Mouse (Mus musculus): ENCODE measurements at regions not wholly inside any gene's neighbourhood (a gene's known extent, or its start where the extent isn't known, plus 50 kb on each side); places are given as distances from the start of the nearest gene placed in this dataset.

GRCm38 (mm10) chr13:99814033-99814556 lies 86.8 kb downstream of the Cartpt start:
- TF ChIP-seq CTCF (IDR thresholded peaks at IDR 0.05; ENCODE audit: low read depth) (no peak), EP300 (IDR thresholded peaks at IDR 0.05; ENCODE audit: low read depth) (no peak)

All from liver, postnatal 0 days (tissue).